In the genomic region with DNA sequence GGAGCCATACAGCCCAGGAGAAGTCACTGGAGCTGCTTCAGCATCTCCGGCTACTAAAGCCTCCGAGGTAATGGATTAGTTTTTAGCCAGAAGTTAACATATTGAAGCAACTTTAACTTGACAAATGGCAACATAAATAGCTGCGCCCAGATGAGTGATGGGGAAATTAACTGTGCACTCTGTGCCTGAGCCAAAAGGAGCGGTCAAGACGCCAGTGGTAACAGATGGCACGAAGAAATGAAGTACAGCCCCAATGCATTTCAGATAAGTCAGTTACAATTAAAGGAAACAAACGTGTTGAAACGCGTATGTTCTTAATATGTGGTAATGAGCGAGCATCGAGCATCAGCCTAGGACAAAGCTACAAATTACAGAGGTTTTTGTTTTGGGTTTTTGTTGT, we compare ENCODE assay signal across 19 mouse cellular contexts.
DNase-seq lines count a peak whose midpoint lies in the region.
"Had no signal": no experiment of that assay in that cellular context is flagged by ENCODE, and none has a peak within 500 bp of the region (broad histone marks: within the 10 kb centered on the region; RNA-seq: fewer than 3 reads in every experiment).

No protein-coding gene starts in this region.

- intact Hi-C loops in heart, postnatal 10 days (cut with DNase I), result no loop called here
- intact Hi-C loops in left cerebral cortex, postnatal 4 days (cut with DNase I), result no loop called here
- intact Hi-C loops in left cerebral cortex, postnatal 14 days (cut with DNase I), result no loop called here

- peak; percentile 12 for DNase-seq in embryo, embryonic 10 days (ENCODE audit: low spot score)
- DNase-seq in embryo, embryonic 11 days, result no peak
- peak; percentile 30 for DNase-seq in heart, adult 11 months
- no peak for DNase-seq in heart, postnatal 10 days
- peak; percentile 50 for DNase-seq in left cerebral cortex, postnatal 4 days
- DNase-seq in left cerebral cortex, postnatal 14 days (ENCODE audit: low spot score in 2 of 2), result no peak
- DNase-seq in Muller cell, postnatal 12 days (ENCODE audit: inconsistent ontology term), result no peak
- DNase-seq: adrenal gland, postnatal 25 days; cerebellum, adult 9-10 months; heart, postnatal 14 days; kidney, adult 8-10 months; kidney, postnatal 4 days; layer of hippocampus, postnatal 36 days; liver; lung, adult 2 months; lung, postnatal 10 days; retina, postnatal 1 day; right cerebral cortex, postnatal 14 days; thymus, postnatal 4 days had no signal

Comparison
In these comparisons a context has a peak if more than half of its experiments do, and no peak if none do; other contexts are left out.
1. DNase-seq: peak in embryo, embryonic 10 days (single experiment), heart, adult 11 months (single experiment) and left cerebral cortex, postnatal 4 days (single experiment); none in embryo, embryonic 11 days (single experiment), heart, postnatal 10 days (0 of 2), left cerebral cortex, postnatal 14 days (0 of 2) and Muller cell, postnatal 12 days (single experiment).